Mouse (Mus musculus) thymus, adult 2 months (tissue): ENCODE measurements around the gene 6030458C11Rik.

Experiments
- CTCF ChIP-seq: fragments of 200-500 bp; IDR thresholded peaks from 2 replicates; pipeline ENCODE4 v1.5.1; 2012; ENCODE audit warnings: mild to moderate bottlenecking, control low read depth, low read length, moderate library complexity, borderline replicate concordance; ENCODE audit not compliant: control insufficient read depth, poor library complexity, insufficient read depth; ENCODE audit errors: extremely low read depth
- POLR2A ChIP-seq: fragments of 200-500 bp; IDR thresholded peaks from 2 replicates; pipeline ENCODE4 v1.6.1; 2012; ENCODE audit warnings: mild to moderate bottlenecking, low read length, control low read depth, moderate library complexity; ENCODE audit not compliant: control insufficient read depth, poor library complexity, insufficient read depth; ENCODE audit errors: extremely low read depth

GRCm38 (mm10) chr15:12789406-12789867 is 35.0 kb downstream of the 6030458C11Rik start:
- TF ChIP-seq POLR2A, result no peak
- TF ChIP-seq CTCF, result no peak
